Mouse (Mus musculus): ENCODE measurements around the gene Inpp5f.
"Not testable (repeated sequence)": the region's sequence is repeated elsewhere in the genome, so short reads cannot be mapped to it uniquely, and the experiment has no call there.

DNA sequence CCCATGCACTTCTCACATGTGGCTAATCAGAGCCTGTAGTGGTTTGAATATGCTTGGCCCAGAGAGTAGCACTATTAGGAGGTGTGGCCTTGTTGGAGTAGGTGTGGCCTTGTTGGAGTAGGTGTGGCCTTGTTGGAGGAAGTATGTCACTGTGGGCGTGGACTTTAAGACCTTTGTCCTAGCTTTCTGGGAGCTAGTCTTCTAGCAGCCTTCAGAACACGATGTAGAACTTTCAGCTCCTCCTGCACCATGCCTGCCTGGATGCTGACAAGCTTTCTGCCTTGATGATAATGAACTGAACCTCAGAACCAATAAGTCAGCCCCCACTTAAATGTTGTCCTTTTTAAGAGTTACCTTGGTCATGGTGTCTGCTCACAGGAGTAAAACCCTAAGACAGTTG is 41.7 kb upstream of the Inpp5f start:
- not testable (repeated sequence) for TF ChIP-seq TAL1, GATA1 (IDR thresholded peaks at IDR 0.05; ENCODE audit: low read length)

All from erythroblast, embryonic 14.5 days (primary cell).